Mouse (Mus musculus) hematopoietic multipotent progenitor cell, adult 10-12 weeks (in vitro differentiated cells): ENCODE data around the gene Lbx1. TPM values are rescaled to one million over a fixed set of nuclear protein-coding genes. Genes with fewer than 3 reads are reported as not detected.

Source experiments
- polyA plus RNA-seq: library from polyadenylated mRNA; stranded (reverse); fragments of >175 nt; gene quantifications from 2 replicates; pipeline ENCODE4 v1.2.3, GENCODE M21; 2012; ENCODE audit warnings: low replicate concordance

The Lbx1 gene
- polyA plus RNA-seq = not detected in 2 replicates

GRCm38 (mm10) chr19:45235766-45236362 is at the start of gene Lbx1:
Gene Lbx1 (minus strand): TSS chr19:45235812.

Other genes with a start within 250 kb of the Lbx1 start
- 0.41 and 0.56 TPM in 2 replicates for gene Sema4g, start 246.7 kb downstream of the Lbx1 start, polyA plus RNA-seq
- gene Twnk, start 230.1 kb downstream of the Lbx1 start, polyA plus RNA-seq = 5.6 and 6.8 TPM in 2 replicates
- gene Mrpl43, start 229.4 kb downstream of the Lbx1 start, polyA plus RNA-seq = 74.0 and 98.5 TPM in 2 replicates
- gene Lzts2, start 221.4 kb downstream of the Lbx1 start, polyA plus RNA-seq = 7.7 and 13.6 TPM in 2 replicates
- gene Pdzd7, start 190.1 kb downstream of the Lbx1 start, polyA plus RNA-seq = 0.04 and 0.37 TPM in 2 replicates
- 18.5 and 22.9 TPM in 2 replicates for gene Sfxn3, start 188.3 kb downstream of the Lbx1 start, polyA plus RNA-seq
- gene Kazald1, start 160.6 kb downstream of the Lbx1 start, polyA plus RNA-seq = 0.82 and 0.84 TPM in 2 replicates
- gene Tlx1, start 85.1 kb downstream of the Lbx1 start, polyA plus RNA-seq = 0.91 and 1.6 TPM in 2 replicates
- 2.4 and 7.8 TPM in 2 replicates for gene Btrc, start 127.9 kb upstream of the Lbx1 start, polyA plus RNA-seq